Mouse (Mus musculus): ENCODE results near the gene Cd200.
A peak's percentile ranks its signal among the peaks of the same experiment; 100 is the strongest.
"Not testable (repeated sequence)": the region's sequence is repeated elsewhere in the genome, so short reads cannot be mapped to it uniquely, and the experiment has no call there.

The Cd200 gene

DNA sequence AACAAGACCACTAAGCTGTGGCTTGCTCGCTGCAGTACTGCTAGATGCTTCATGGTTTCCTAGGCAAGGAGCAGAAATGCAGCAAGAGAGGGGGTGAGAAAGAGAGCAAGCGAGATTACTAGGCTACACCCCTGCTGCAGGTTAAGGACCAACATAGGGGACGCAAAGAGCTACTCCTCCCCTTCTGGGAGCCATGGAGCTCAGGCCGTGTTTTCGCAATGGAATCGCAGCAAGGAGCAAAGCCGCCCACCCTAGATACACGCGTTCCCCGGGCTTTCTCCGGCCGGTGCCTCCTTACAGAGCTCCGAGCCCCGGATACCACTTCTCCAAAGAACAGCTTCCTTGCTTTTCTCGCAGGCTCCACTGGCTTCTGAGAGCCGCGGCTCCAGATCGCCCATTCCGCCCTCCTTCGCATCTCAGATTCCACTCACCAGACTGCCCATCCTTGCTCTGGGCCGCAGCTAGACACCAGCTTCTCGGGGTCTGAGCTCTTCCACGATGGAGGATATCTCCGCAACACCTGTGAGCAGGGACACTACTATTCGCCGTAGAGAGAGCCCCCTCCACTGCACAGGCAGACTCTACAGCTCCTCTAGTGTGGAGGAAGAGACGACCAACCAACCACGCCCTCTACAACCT, at the start of gene Cd200:
Gene Cd200, minus strand, starts transcription at position 629 of the 639 bp plus-strand sequence.
- peak; percentile 70 for DNase-seq

- no peak for DNase-seq
Measured at GRCm38 (mm10) chr16:45454762-45455161, 45.9 kb upstream of the Cd200 start.

GRCm38 (mm10) chr16:45437230-45437739, 28.4 kb upstream of the Cd200 start:
- DNase-seq = no peak

- DNase-seq = no peak
Measured at GRCm38 (mm10) chr16:45435591-45435990, 26.7 kb upstream of the Cd200 start.

GRCm38 (mm10) chr16:45427651-45428050, 18.8 kb upstream of the Cd200 start:
- no peak for DNase-seq

GRCm38 (mm10) chr16:45413497-45413896, 4.6 kb upstream of the Cd200 start:
- no peak for DNase-seq

- DNase-seq = not testable (repeated sequence)
Measured at GRCm38 (mm10) chr16:45409064-45409446, 202 bp upstream of the Cd200 start.

DNA sequence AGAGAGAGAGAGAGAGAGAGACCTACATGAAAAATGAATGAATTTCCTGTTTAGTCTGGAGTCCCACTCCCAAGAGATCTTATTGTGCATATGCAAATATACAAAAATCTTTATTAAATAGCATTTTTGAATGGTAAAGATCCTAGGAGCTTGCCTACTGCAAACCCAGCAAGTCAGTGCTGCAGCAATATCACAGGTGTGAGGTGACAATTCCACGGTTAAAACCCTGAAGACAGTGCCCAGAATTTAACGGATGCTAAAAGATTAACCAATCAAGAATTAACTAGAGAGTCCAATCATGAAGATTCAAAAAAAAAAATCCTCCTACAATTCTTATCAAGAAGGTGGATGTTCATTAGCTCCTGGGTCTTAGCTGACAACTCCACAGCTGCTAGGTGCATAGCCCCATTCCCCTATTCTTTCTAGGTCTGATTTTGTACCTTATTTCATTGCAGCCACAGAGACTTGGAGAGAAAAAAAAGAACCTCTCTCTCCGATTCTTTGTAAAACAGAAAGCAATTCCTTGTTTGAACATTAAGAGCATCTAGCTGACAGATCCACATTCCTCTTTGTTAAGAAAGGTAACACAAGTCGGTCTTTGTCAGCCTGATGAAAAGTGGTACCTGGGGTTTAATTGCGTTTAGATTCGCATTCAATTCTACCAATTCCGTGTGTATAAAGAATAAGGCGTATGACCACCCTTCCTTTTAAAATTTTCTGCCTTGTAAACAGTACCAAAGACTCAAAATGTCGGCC, 1.0 kb downstream of the Cd200 start:
- DNase-seq = no peak

GRCm38 (mm10) chr16:45407091-45407490, 1.8 kb downstream of the Cd200 start:
- DNase-seq = no peak

DNA sequence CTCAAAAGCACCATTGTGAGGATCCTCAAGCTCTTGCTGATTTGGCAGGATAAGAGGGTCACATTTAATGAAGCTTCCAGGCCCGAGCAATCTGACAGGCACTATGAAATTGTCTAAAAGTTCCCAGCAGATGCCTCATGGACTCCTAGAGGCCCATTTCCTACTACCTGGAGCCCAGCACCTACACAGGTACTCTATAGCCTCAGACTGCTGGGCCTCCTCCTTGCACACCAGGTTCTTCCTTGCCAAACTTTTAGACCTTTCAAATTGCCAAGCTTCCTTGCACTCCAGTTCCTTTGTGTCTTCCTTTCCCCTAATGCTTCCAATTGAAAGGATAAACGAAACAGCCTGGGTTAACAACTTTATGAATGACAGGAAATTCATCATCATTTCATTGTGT, 5.9 kb downstream of the Cd200 start:
- DNase-seq = no peak

GRCm38 (mm10) chr16:45402036-45402435, 6.8 kb downstream of the Cd200 start:
- no peak for DNase-seq

DNA sequence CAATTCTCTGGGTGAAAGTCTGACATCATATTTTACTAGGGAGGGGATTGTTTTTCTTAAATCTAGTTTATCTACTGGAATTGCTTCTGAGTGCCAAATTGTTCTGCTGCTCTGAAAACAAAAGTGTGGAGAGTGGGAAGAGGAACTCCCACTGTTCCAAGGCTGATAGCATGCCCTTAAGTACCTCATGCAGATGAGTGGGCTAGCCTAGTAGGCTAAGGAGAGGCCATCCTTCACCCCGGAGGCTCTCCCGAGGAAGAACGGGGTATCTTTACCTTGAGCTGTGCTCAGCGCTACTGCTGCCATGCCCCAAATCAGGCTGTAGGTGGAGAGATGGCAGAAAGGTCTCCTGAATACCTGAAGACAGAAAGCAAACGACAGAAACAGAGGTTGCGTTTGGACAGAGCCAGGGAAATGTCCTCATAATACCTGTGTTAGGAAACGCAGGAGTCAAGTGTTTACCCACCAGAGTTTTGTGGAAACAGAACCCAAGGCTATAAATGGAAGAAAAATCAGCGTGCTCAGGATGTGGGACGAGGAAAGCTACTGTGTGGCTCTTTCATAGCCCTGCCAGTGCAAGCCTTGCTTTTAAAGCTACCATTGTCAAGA, 8.8 kb downstream of the Cd200 start:
- no peak for DNase-seq

DNA sequence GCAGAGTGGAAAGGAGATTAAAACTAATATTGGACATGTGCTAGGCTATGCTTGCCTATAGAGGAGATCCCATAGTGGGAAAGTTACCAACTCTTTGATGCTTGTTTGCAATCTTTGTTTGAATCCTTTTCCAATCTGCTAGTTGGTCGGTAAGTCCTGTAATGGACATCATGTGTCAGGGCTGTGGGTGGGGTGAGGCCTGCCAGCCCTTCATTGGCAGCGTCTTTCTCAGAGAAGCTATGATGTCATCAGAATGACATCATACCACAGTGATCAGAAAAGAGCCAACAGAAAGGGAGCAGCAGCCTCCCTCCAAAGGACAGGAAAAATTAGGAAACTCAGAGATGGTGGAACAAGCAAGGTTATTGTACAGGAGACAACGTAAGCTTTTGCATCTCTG, 9.4 kb downstream of the Cd200 start:
- no peak for DNase-seq

DNA sequence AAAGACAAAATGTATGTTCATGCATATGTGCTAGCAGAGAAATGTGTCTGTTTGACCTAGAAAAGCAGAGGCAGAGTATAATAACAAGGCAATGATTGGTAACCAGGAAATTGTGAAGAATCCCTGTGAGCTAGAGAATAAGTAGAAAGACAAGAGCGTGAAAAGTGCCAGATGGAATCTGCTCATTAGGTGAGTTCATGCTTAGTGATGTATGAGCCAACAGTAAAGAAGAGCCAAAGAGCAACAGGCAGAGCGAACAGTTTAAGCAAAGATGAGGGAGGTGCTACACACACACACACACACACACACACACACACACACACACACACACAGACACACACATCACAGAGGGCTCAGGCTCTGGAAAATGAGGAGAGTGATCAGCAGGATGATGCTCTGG, 11.4 kb downstream of the Cd200 start:
- no peak for DNase-seq

- DNase-seq = no peak
Measured at GRCm38 (mm10) chr16:45392246-45392645, 16.6 kb downstream of the Cd200 start.

GRCm38 (mm10) chr16:45391680-45392079, 17.2 kb downstream of the Cd200 start:
- DNase-seq = no peak

DNA sequence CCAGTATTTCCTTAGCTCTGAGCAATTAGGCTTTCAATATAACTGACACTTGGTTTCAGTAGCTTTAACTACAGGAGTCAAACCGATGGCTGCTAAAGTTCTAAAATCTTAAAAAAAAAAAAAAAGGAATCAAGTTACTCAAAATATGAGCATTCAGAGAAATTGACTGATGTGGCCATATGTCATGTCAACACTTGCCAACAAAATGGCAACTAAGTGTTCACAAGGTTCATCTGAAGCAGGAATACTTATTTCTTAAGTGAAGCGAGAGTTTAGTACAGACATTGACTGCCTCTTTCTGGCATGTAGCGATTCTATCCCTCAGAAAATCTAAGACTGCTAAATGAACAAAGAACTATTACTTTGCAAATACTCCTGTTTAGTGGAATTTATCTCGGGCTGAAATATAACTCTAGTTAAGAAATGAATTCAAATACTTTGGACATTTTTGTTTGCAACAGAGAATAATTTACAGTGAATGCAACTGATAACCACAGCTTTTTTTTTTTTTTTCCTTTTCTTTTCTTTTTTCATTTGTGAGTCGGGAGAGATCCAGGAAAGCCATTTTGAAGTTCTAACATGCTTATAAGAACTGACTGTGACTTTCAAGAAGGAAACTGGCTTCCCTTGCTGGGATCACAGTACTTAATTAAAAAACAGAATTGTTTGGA, 18.4 kb downstream of the Cd200 start:
- no peak for DNase-seq

DNA sequence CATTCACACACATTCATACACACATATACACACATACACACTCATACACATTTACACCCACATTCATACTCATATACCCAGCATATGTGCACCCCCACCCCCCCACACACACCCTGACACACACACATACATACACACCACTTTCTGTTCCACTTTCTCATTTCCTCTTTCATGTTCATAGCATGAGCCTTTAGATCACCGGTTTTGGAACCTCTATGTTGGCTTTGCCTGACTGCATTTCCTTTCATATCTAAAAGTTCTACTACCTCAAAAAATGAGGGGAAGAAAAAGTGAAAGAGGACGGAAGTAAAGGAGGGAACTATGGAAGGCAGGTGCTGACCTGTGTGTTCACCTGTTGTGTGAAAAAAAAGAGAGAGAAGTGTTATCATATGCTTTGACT, 19.0 kb downstream of the Cd200 start:
- DNase-seq = no peak

GRCm38 (mm10) chr16:45389041-45389440, 19.8 kb downstream of the Cd200 start:
- no peak for DNase-seq

DNA sequence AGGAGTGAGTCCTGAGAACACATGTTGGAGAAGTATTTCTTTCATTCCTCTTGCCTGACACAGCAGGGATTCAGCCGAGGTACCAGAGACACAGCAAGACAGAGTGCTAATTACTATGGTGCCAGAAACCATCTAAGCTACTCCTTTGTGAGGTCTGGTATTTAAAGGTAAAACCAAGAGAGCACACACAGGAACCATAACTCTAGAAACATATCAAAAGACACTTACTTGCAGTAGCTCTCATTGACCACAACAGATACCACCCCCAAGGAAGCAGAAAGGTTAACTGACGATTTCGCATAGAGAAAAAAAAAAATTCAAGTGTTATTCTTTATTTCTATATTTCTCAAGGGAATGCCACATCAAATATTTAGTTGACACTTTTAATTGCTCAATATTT, 27.0 kb downstream of the Cd200 start:
- no peak for DNase-seq

GRCm38 (mm10) chr16:45378959-45379358, 29.9 kb downstream of the Cd200 start:
- DNase-seq = no peak

- DNase-seq = no peak
Measured at GRCm38 (mm10) chr16:45378147-45378943, 30.5 kb downstream of the Cd200 start.

- DNase-seq = no peak
Measured at GRCm38 (mm10) chr16:45377332-45377731, 31.5 kb downstream of the Cd200 start.

Data from right cerebral cortex, postnatal 4 days (tissue).